In the genomic region with DNA sequence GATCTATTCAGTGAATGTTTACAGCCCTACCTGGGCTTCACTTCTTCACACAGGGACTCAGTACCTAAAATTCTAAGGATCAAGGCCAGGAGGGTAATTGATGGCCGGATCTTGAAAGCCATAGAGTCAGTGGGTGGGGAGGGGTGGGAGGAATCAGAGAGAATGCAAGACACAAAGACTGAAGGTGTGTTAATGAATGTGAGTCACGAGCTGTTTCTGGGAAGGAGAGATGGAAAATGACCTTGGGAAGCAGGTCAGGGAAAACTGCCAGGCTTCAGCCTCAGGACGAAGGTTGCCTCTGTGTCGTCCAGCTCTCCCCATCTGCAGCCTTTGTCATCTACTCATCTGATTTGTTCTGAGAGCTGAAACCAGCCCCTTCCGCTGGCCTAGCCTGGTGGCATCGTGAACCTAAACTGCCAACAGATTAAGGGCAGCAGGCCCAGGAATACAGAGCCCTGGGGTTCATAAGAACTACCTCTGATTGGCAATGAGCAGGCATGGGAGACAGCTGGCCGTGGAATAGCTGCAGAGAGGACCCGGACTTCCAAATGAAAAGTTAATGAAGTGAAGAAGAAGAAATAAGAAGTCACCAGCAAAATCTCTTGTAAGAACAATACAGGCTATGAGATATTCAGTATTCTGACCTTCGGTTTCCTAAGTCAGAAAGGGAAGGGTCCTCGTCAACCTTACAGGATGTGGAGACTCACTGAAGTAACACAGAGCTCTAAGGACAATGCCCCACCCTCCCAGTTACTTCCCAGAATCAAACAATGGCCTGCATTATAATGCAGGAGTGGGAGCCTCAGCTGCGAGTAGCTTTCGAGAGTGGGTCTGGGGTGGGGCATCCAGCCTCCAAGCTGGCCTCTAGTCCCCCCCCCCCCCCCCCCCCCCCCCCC, we compare ENCODE assay signal across 8 mouse cellular contexts.
DNase-seq lines count a peak whose midpoint lies in the region; ATAC-seq and TF ChIP-seq lines count a peak whose summit lies in the region.

No protein-coding gene starts in this region.

- H3K4me1 ChIP-seq in liver, adult 2 months (ENCODE audit: control insufficient read depth, insufficient read depth, low read length): peaks cover 11% of the 10 kb centered on the region
- H3K4me1 ChIP-seq in liver, postnatal 0 days (ENCODE audit: insufficient read depth): no peaks in the 10 kb centered on the region
- H3K4me1 ChIP-seq in heart, embryonic 16.5 days (ENCODE audit: control insufficient read depth, insufficient read depth, low read length): peaks cover 3% of the 10 kb centered on the region
- H3K4me1 ChIP-seq in neural tube, embryonic 15.5 days: 0 out of 2 replicates have a peak, but pooled peaks cover 3% of the 10 kb centered on the region

- intact Hi-C loops in gastrocnemius, postnatal 36 days (cut with DNase I): no loop called here
- intact Hi-C loops in left cerebral cortex, postnatal 25 days (cut with DNase I): no loop called here

- H3K9ac ChIP-seq in liver, adult 2 months (ENCODE audit: low read depth, low read length): no peak overlapping the region
- no peak overlapping the region for H3K9ac ChIP-seq in liver, postnatal 0 days (replicated peaks)
- H3K9ac ChIP-seq in heart, embryonic 16.5 days (ENCODE audit: low read length): no peak overlapping the region
- no peak overlapping the region for H3K9ac ChIP-seq in neural tube, embryonic 15.5 days (replicated peaks)

- WGBS in liver, adult 2 months: 40% methylated on average over 12 of the region's 12 CpGs
- 59% methylated on average over 12 of the region's 12 CpGs for WGBS in liver, postnatal 0 days (ENCODE audit: insufficient replicate concordance)
- 48% methylated on average over 12 of the region's 12 CpGs for WGBS in heart, embryonic 16.5 days
- WGBS in neural tube, embryonic 15.5 days: 35% methylated on average over 12 of the region's 12 CpGs

- no peaks in the 10 kb centered on the region for H3K9me3 ChIP-seq in liver, postnatal 0 days (ENCODE audit: low read length)
- no peaks in the 10 kb centered on the region; the same call in 1 of the 2 replicates for H3K9me3 ChIP-seq in heart, embryonic 16.5 days (replicated peaks; ENCODE audit: control insufficient read depth, low read length)
- no peaks in the 10 kb centered on the region for H3K9me3 ChIP-seq in neural tube, embryonic 15.5 days (replicated peaks)

- no peaks in the 10 kb centered on the region for H3K36me3 ChIP-seq in liver, adult 2 months (ENCODE audit: control insufficient read depth, insufficient read depth, low read length)
- H3K36me3 ChIP-seq in liver, postnatal 0 days (replicated peaks; ENCODE audit: insufficient read depth, low read length): no peaks in the 10 kb centered on the region
- no peaks in the 10 kb centered on the region for H3K36me3 ChIP-seq in heart, embryonic 16.5 days (ENCODE audit: control insufficient read depth, insufficient read depth)
- H3K36me3 ChIP-seq in neural tube, embryonic 15.5 days: no peaks in the 10 kb centered on the region

- DNase-seq in cerebellum, postnatal 10 days: peak; percentile 47 to 54
- no peak for DNase-seq in cerebellum, adult 11-12 months
- DNase-seq in liver, adult 2 months (ENCODE audit: extremely low read depth, low read depth, low spot score): peak; percentile 91
- DNase-seq in liver, postnatal 0 days: no peak
- DNase-seq in gastrocnemius, postnatal 36 days: no peak
- no peak for DNase-seq in left cerebral cortex, postnatal 25 days (ENCODE audit: low spot score in 2 of 2)

- H3K4me3 ChIP-seq in liver, adult 2 months (ENCODE audit: insufficient read depth, low read depth, low read length): no peak overlapping the region
- H3K4me3 ChIP-seq in liver, postnatal 0 days (ENCODE audit: low read depth, low read length): no peak overlapping the region
- H3K4me3 ChIP-seq in heart, embryonic 16.5 days (ENCODE audit: low read length): no peak overlapping the region
- H3K4me3 ChIP-seq in neural tube, embryonic 15.5 days (replicated peaks): no peak overlapping the region

- peak overlapping the region; percentile 71 for H3K27ac ChIP-seq in liver, adult 2 months (replicated peaks; ENCODE audit: insufficient read depth, low read depth, low read length)
- H3K27ac ChIP-seq in liver, postnatal 0 days (ENCODE audit: low read depth): no peak overlapping the region
- H3K27ac ChIP-seq in heart, embryonic 16.5 days (ENCODE audit: low read length): peak overlapping the region; percentile 47; the same call in 1 of the 2 replicates
- H3K27ac ChIP-seq in neural tube, embryonic 15.5 days (replicated peaks): 0 out of 2 replicates have a peak overlapping the region, but pooled peaks have one; percentile 9

- H3K4me2 ChIP-seq in liver, postnatal 0 days (ENCODE audit: low read depth, low read length): no peak overlapping the region
- H3K4me2 ChIP-seq in heart, embryonic 16.5 days (ENCODE audit: low read depth, low read length): no peak overlapping the region
- H3K4me2 ChIP-seq in neural tube, embryonic 15.5 days: no peak overlapping the region

- TF ChIP-seq POLR2A in liver, adult 2 months (IDR thresholded peaks at IDR 0.05; ENCODE audit: extremely low read depth, insufficient read depth, low read length): no peak

- H3K79me2 ChIP-seq in liver, adult 2 months (ENCODE audit: control insufficient read depth, insufficient read depth, low read length): no peaks in the 10 kb centered on the region

- no peak for TF ChIP-seq CTCF in liver, adult 2 months (IDR thresholded peaks at IDR 0.05; ENCODE audit: low read depth, low read length)
- no peak for TF ChIP-seq CTCF in liver, postnatal 0 days (IDR thresholded peaks at IDR 0.05; ENCODE audit: low read depth)

- H3K27me3 ChIP-seq in liver, adult 2 months (ENCODE audit: control insufficient read depth, insufficient read depth, low read length): no peaks in the 10 kb centered on the region
- no peaks in the 10 kb centered on the region for H3K27me3 ChIP-seq in liver, postnatal 0 days (ENCODE audit: insufficient read depth, low read length)
- H3K27me3 ChIP-seq in heart, embryonic 16.5 days (ENCODE audit: control insufficient read depth, insufficient read depth, low read length): no peaks in the 10 kb centered on the region
- no peaks in the 10 kb centered on the region for H3K27me3 ChIP-seq in neural tube, embryonic 15.5 days (replicated peaks)

- no peak for ATAC-seq in liver, postnatal 0 days
- ATAC-seq in heart, embryonic 16.5 days (replicated peaks; ENCODE audit: extremely low read depth, insufficient read depth, low FRiP score): 0 out of 2 replicates have a peak, but pooled peaks have one; percentile 37
- ATAC-seq in neural tube, embryonic 15.5 days (ENCODE audit: low FRiP score): no peak

- TF ChIP-seq EP300 in liver, postnatal 0 days (IDR thresholded peaks at IDR 0.05; ENCODE audit: low read depth): no peak

Comparison
In these comparisons a context has a peak if more than half of its experiments do, and no peak if none do; other contexts are left out.
1. DNase-seq: peak in cerebellum, postnatal 10 days (2 of 2) and liver, adult 2 months (single experiment); none in cerebellum, adult 11-12 months (single experiment), liver, postnatal 0 days (single experiment), gastrocnemius, postnatal 36 days (0 of 2) and left cerebral cortex, postnatal 25 days (0 of 2).